Mouse (Mus musculus) embryonic facial prominence, embryonic 15.5 days (tissue): ENCODE data around the gene Fmod. TPM values are rescaled to one million over a fixed set of nuclear protein-coding genes. Genes with fewer than 3 reads are reported as not detected.

Source experiments
- polyA plus RNA-seq: library from polyadenylated mRNA; unstranded; fragments of >200 nt; fragmentation: Nextera tagmentation; extraction: Ambion mirVana; gene quantifications from 2 replicates; pipeline ENCODE4 v1.2.1, GENCODE M21; 2015

The Fmod gene
- polyA plus RNA-seq, 1 experiment from 2014 or later, result 30.8 TPM

Other genes starting within 250 kb of the Fmod start
- gene Atp2b4, start 236.2 kb upstream of the Fmod start, polyA plus RNA-seq, result 22.3 and 24.4 TPM in 2 replicates
- gene Optc, start 129.3 kb upstream of the Fmod start, polyA plus RNA-seq, result 1.1 and 1.2 TPM in 2 replicates
- 6.7 and 8.2 TPM in 2 replicates for gene Prelp, start 115.8 kb upstream of the Fmod start, polyA plus RNA-seq
- 39.9 and 41.3 TPM in 2 replicates for gene Btg2, start 41.9 kb downstream of the Fmod start, polyA plus RNA-seq
- gene Chit1, start 74.0 kb downstream of the Fmod start, polyA plus RNA-seq, result 0.61 and 0.67 TPM in 2 replicates
- 22.8 and 30.2 TPM in 2 replicates for gene Chil1, start 144.9 kb downstream of the Fmod start, polyA plus RNA-seq
- 102 and 127 TPM in 2 replicates for gene Mybph, start 156.2 kb downstream of the Fmod start, polyA plus RNA-seq
- gene Adora1, start 198.2 kb downstream of the Fmod start, polyA plus RNA-seq, result 3.8 and 4.1 TPM in 2 replicates